Mouse (Mus musculus) hindbrain, embryonic 10.5 days (tissue): ENCODE measurements at regions not wholly inside any gene's neighbourhood (a gene's known extent, or its start where the extent isn't known, plus 50 kb on each side); places are given as distances from the start of the nearest gene placed in this dataset.

Experiments used
- DNase-seq: peaks from one replicate; pipeline ENCODE4 v3.0.0-alpha.2; 2017; ENCODE audit warnings: low spot score
- H3K27ac ChIP-seq: fragments of 300-500 bp; sonication (generic); 2 replicates; pipeline ENCODE4 v1.5.1; 2016; ENCODE audit warnings: mild to moderate bottlenecking, moderate library complexity
- H3K27me3 ChIP-seq: fragments of 300-500 bp; sonication (generic); 2 replicates; pipeline ENCODE4 v1.6.1; 2016; ENCODE audit warnings: mild to moderate bottlenecking; ENCODE audit not compliant: poor library complexity, insufficient read depth, severe bottlenecking
- H3K36me3 ChIP-seq: fragments of 300-500 bp; sonication (generic); 2 replicates; pipeline ENCODE4 v1.6.1; 2016; ENCODE audit warnings: mild to moderate bottlenecking, moderate library complexity
- H3K4me1 ChIP-seq: fragments of 300-500 bp; sonication (generic); replicated peaks from 2 replicates; pipeline ENCODE4 v1.6.1; 2016; ENCODE audit warnings: mild to moderate bottlenecking
- H3K4me3 ChIP-seq: fragments of 300-500 bp; sonication (generic); 2 replicates; pipeline ENCODE4 v1.5.1; 2016; ENCODE audit warnings: mild to moderate bottlenecking, moderate library complexity
- H3K9me3 ChIP-seq: fragments of 300-500 bp; sonication (generic); 2 replicates; pipeline ENCODE4 v1.6.1; 2016; ENCODE audit warnings: mild to moderate bottlenecking, moderate library complexity
- WGBS: fragments of 180-500 bp; shearing (Covaris S2); methylation state at CpG from one replicate; pipeline ENCODE4 v1.1.7; 2016; 5-methylcytosine and 5-hydroxymethylcytosine counted together

DNA sequence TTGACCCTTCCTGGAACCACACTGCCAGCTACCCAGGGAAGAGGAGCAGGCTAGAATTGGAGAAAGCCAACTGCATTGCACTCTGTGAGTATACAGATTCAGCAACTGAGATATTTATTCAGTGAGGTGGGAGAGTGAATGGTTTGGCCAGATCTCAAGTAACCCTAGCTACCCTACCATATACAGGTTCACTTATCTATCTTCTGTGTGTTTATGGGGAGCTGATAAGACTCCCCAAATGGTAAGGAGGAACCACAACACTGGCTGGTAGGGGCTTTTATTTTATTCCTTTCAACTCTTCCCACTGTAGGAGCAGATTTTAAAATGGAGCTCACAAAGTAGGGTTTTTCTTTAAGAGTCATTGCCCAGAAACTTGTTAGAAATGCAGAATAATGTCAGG lies 62.9 kb downstream of the Arrdc3 start:
- Histone ChIP-seq H3K4me1 (no peaks in the 10 kb centered on the region), H3K27ac (no peak overlapping the region), H3K9me3 (no peaks in the 10 kb centered on the region), H3K27me3 (no peaks in the 10 kb centered on the region), H3K4me3 (no peak overlapping the region), H3K36me3 (no peaks in the 10 kb centered on the region)
- no peak for DNase-seq

GRCm38 (mm10) chr13:80947705-80948104 lies 64.5 kb downstream of the Arrdc3 start:
- no peaks in the 10 kb centered on the region for H3K27me3 ChIP-seq
- no peaks in the 10 kb centered on the region for H3K36me3 ChIP-seq
- no peak overlapping the region for H3K4me3 ChIP-seq
- DNase-seq = no peak
- no peaks in the 10 kb centered on the region for H3K4me1 ChIP-seq
- no peaks in the 10 kb centered on the region for H3K9me3 ChIP-seq
- no peak overlapping the region for H3K27ac ChIP-seq
- 57% methylated on average over 6 of the region's 6 CpGs for WGBS

- Histone ChIP-seq H3K27me3 (no peaks in the 10 kb centered on the region), H3K4me3 (no peak overlapping the region), H3K4me1 (no peaks in the 10 kb centered on the region), H3K36me3 (no peaks in the 10 kb centered on the region), H3K27ac (no peak overlapping the region), H3K9me3 (no peaks in the 10 kb centered on the region)
- no peak for DNase-seq
- 71% methylated on average over 6 of the region's 6 CpGs for WGBS
Measured at GRCm38 (mm10) chr13:80949133-80949697, 66.0 kb downstream of the Arrdc3 start.

DNA sequence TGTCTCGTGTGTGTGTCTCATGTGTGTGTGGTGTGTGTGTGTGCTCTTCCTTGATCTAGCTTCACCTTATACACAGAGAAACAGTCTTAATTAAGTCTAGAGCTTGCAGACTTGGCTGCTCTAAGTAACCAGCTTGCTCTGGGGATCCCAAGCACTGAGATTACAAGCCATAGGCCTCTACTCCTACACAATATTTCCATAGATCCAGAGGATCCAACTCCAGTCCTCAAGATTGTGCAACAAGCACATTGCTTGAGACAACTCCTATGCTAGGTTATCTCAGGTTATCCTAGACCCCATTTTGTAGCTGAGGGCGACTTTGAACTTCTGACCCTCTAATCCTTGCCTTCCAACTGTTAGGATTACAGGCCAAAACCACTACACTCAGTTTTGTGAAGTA lies 67.1 kb downstream of the Arrdc3 start:
- H3K9me3 ChIP-seq = no peaks in the 10 kb centered on the region
- no peaks in the 10 kb centered on the region for H3K27me3 ChIP-seq
- no peaks in the 10 kb centered on the region for H3K36me3 ChIP-seq
- WGBS = 84% methylated on average over 2 of the region's 2 CpGs
- H3K4me3 ChIP-seq = no peak overlapping the region
- DNase-seq = no peak
- no peaks in the 10 kb centered on the region for H3K4me1 ChIP-seq
- no peak overlapping the region for H3K27ac ChIP-seq

GRCm38 (mm10) chr13:80950803-80951202 lies 67.6 kb downstream of the Arrdc3 start:
- WGBS = 91% methylated on average over 3 of the region's 3 CpGs
- H3K9me3 ChIP-seq = no peaks in the 10 kb centered on the region
- H3K4me3 ChIP-seq = no peak overlapping the region
- no peaks in the 10 kb centered on the region for H3K4me1 ChIP-seq
- no peak for DNase-seq
- H3K27me3 ChIP-seq = no peaks in the 10 kb centered on the region
- H3K27ac ChIP-seq = no peak overlapping the region
- H3K36me3 ChIP-seq = no peaks in the 10 kb centered on the region

- Histone ChIP-seq H3K27me3 (no peaks in the 10 kb centered on the region), H3K4me3 (no peak overlapping the region), H3K36me3 (no peaks in the 10 kb centered on the region), H3K9me3 (no peaks in the 10 kb centered on the region), H3K27ac (no peak overlapping the region), H3K4me1 (no peaks in the 10 kb centered on the region)
- no peak for DNase-seq
- 87% methylated on average over 3 of the region's 3 CpGs for WGBS
Measured at GRCm38 (mm10) chr13:80951327-80951726, 68.1 kb downstream of the Arrdc3 start.

DNA sequence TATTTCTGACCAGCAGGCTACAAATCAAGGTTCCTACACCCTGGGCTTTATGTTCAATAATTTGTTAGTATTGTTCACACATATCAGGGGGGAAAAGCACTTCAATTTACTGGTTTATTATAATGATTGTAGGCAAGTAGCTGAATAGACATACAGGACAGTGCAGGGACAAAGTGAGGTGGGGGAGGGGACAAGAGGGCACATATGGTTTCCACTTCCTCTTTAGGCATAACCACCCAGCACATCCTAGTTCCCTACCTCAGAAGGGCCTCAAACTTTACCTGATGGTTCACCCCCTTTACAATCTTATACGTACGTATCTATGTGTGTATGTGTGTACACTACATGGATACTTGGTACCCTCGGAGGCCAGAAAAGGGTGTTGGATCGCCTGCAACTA lies 69.7 kb downstream of the Arrdc3 start:
- H3K27ac ChIP-seq = no peak overlapping the region
- 92% methylated on average over 4 of the region's 4 CpGs for WGBS
- DNase-seq = no peak

DNA sequence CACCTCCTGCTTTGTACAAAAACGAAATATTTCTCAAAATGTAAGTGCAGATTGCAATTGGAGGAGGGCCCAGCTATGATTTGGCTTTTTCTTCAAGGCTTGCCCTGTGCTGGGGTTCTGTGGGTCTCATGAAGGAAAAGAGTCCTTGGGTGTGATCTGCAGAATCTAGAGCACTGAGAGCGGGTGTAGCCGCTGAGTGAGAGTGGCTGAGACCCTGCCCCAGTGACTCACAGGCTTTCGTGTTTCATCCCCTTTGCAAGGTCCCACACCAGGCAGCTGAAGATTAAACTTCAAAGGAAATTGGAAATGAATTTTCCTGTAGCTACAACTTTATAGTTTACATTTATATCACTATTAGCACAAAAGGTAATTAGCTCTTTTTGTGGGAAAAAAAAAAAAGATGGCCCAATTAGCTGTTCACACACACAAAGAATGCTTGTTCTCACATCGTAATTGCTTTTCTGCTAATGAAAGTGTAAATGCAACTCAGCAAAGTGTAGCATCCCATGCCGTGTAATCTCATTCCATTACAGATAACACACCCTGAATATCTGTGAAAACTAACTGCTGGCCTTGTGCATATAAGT lies 71.0 kb downstream of the Arrdc3 start:
- 77% methylated on average over 6 of the region's 6 CpGs for WGBS
- Histone ChIP-seq H3K9me3 (no peaks in the 10 kb centered on the region), H3K27me3 (no peaks in the 10 kb centered on the region), H3K36me3 (no peaks in the 10 kb centered on the region), H3K27ac (no peak overlapping the region), H3K4me3 (no peak overlapping the region), H3K4me1 (no peaks in the 10 kb centered on the region)
- no peak for DNase-seq

More for the DNA sequence above, 69.7 kb downstream of the Arrdc3 start:
- H3K27me3 ChIP-seq = no peaks in the 10 kb centered on the region
- H3K9me3 ChIP-seq = no peaks in the 10 kb centered on the region
- no peaks in the 10 kb centered on the region for H3K36me3 ChIP-seq
- H3K4me3 ChIP-seq = no peak overlapping the region
- H3K4me1 ChIP-seq = no peaks in the 10 kb centered on the region

- DNase-seq = no peak
- 79% methylated on average over 1 of the region's 1 CpGs for WGBS
- Histone ChIP-seq H3K27ac (no peak overlapping the region), H3K4me3 (no peak overlapping the region), H3K27me3 (no peaks in the 10 kb centered on the region), H3K9me3 (no peaks in the 10 kb centered on the region), H3K4me1 (no peaks in the 10 kb centered on the region), H3K36me3 (no peaks in the 10 kb centered on the region)
Measured at GRCm38 (mm10) chr13:80956966-80957365, 73.8 kb downstream of the Arrdc3 start.

DNA sequence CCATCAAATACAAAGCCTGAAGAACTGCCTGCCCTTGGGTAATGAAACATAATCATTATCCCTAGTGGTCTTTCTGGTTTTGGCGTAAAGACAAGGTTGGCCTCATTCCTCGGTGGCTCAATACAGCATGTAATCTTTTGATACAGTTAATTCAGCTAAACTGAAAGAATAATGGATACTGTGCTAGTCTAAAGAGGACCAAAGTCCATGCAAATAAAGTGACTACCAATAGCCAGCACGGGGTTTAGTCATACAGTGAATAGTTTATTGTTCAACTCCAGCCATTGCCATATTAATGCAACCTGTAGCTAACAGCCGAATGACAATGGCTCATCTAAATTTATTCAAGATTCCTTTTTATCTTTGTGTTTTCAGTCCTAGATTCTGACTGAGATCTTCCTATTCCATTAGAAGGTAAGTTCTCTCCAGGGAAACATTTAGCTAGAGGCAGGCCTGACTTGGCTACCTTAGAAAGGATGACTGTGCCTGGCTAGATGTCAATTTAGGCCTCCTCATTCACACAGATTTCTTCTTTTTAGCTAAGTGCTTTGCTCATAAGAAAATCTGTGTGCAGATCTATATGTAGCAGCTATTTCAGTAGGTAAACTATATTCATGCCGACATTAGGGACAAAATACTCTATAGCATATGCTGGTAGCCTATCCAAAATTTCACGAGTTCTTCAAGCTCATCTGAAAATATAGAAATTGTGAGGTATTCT lies 74.4 kb downstream of the Arrdc3 start:
- DNase-seq = no peak
- H3K4me1 ChIP-seq = peaks cover under 1% of the 10 kb centered on the region; the same call in 1 of the 2 replicates
- WGBS = 88% methylated on average over 6 of the region's 6 CpGs
- H3K4me3 ChIP-seq = no peak overlapping the region
- no peaks in the 10 kb centered on the region for H3K27me3 ChIP-seq
- no peaks in the 10 kb centered on the region for H3K9me3 ChIP-seq
- no peak overlapping the region for H3K27ac ChIP-seq
- H3K36me3 ChIP-seq = no peaks in the 10 kb centered on the region

DNA sequence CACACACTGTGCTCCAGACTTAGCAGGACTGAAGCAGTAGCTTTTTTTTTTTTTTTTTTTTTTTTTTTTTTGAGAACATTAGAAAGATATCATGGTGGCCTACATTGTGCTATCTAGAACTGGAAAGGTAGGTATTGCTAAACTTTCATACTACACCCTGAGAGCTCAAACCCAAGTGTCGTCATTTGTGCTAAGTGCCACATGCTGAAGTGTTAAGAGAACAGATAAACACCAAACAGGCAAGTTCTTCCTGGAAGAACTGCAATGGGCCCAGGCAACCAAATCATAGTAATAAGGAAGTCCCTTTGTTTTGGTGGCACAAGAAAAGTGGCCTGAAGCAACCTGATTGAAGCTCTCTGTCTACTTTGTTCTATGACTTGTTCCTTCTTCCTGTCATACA lies 76.6 kb downstream of the Arrdc3 start:
- H3K4me1 ChIP-seq = peaks cover 9% of the 10 kb centered on the region; the same call in 1 of the 2 replicates
- 75% methylated on average over 1 of the region's 1 CpGs for WGBS

DNA sequence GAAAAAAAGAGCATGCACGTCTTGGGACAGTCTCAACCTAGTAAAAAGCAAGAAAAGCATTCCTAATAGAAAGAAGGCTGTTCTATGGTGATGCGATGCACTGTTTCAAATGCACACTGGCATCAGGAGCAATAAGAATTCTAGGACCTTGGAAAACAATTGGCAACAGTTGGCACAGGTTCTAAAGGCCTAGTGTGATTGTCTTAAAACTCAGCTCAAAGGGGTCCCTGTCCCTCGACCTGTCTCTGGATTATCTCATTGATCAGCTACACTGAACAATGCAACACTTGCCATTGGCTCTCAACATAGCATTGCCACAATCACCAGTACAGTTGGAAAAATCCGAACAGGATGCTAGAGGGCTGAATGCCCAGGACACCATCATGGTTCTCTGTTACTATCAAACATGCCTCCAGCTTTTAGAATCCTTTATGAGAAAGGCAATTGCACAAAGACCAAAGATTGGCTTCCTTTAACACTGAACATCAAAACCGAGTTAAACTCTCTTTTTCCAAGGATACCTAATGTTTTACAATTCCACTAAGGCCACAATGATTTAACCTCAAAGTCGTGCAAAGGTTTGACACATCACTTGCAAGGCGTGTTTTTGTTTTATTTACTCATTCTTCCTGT lies 78.9 kb downstream of the Arrdc3 start:
- WGBS = 57% methylated on average over 7 of the region's 7 CpGs

More for the DNA sequence above, 76.6 kb downstream of the Arrdc3 start:
- Histone ChIP-seq H3K36me3 (no peaks in the 10 kb centered on the region), H3K27ac (no peak overlapping the region), H3K4me3 (no peak overlapping the region), H3K9me3 (no peaks in the 10 kb centered on the region), H3K27me3 (peaks cover 15% of the 10 kb centered on the region)
- DNase-seq = no peak

More for the DNA sequence above, 78.9 kb downstream of the Arrdc3 start:
- Histone ChIP-seq H3K36me3 (no peaks in the 10 kb centered on the region), H3K9me3 (no peaks in the 10 kb centered on the region), H3K27ac (no peak overlapping the region), H3K4me3 (peak overlapping the region; percentile 59; the same call in 1 of the 2 replicates), H3K27me3 (peaks cover 15% of the 10 kb centered on the region), H3K4me1 (peaks cover 9% of the 10 kb centered on the region; the same call in 1 of the 2 replicates)
- DNase-seq = no peak
